Mouse (Mus musculus) heart, postnatal 0 days (tissue): ENCODE data around the gene Snip1. TPM values are rescaled to one million over a fixed set of nuclear protein-coding genes. Genes with fewer than 3 reads are reported as not detected.

Source experiments
- ATAC-seq: fragments of 200-750 bp; cut with Nextera tagmentation; 2 replicates; pipeline ENCODE4 v1.8.0; 2017; ENCODE audit warnings: low read depth, moderate number of reproducible peaks, moderate library complexity; ENCODE audit not compliant: insufficient read depth
- DNase-seq: peaks from one replicate; pipeline ENCODE4 v3.0.0-alpha.2; 2016; ENCODE audit warnings: low spot score
- H3K27ac ChIP-seq: fragments of 300-500 bp; sonication (generic); 2 replicates; pipeline ENCODE4 v1.5.1; 2014; ENCODE audit warnings: low read depth, mild to moderate bottlenecking
- H3K27me3 ChIP-seq: fragments of 300-500 bp; sonication (generic); 2 replicates; pipeline ENCODE4 v1.6.1; 2014; ENCODE audit warnings: low read length, mixed read lengths; ENCODE audit not compliant: control insufficient read depth, insufficient read depth
- H3K36me3 ChIP-seq: fragments of 300-500 bp; sonication (generic); replicated peaks from 2 replicates; pipeline ENCODE4 v1.6.1; 2014; ENCODE audit warnings: low read length, mixed read lengths; ENCODE audit not compliant: control insufficient read depth, insufficient read depth
- H3K4me1 ChIP-seq: fragments of 300-500 bp; sonication (generic); 2 replicates; pipeline ENCODE4 v1.6.1; 2014; ENCODE audit warnings: antibody characterized with exemption; ENCODE audit not compliant: control insufficient read depth, insufficient read depth
- H3K4me2 ChIP-seq: fragments of 300-500 bp; sonication (generic); 2 replicates; pipeline ENCODE4 v1.6.1; 2014; ENCODE audit warnings: low read depth, mild to moderate bottlenecking, low read length, moderate library complexity
- H3K4me3 ChIP-seq: fragments of 300-500 bp; sonication (generic); 2 replicates; pipeline ENCODE4 v1.5.1; 2014; ENCODE audit warnings: low read depth, low read length
- H3K9ac ChIP-seq: fragments of 300-500 bp; sonication (generic); replicated peaks from 2 replicates; pipeline ENCODE4 v1.6.1; 2014; ENCODE audit warnings: low read depth, low read length, mixed read lengths
- H3K9me3 ChIP-seq: fragments of 300-500 bp; sonication (generic); replicated peaks from 2 replicates; pipeline ENCODE4 v1.6.1; 2016; ENCODE audit warnings: low read length; ENCODE audit not compliant: control insufficient read depth
- CTCF ChIP-seq: IDR thresholded peaks from 2 replicates; pipeline ENCODE4 v1.5.1; 2016; ENCODE audit warnings: antibody characterized with exemption, control low read depth, low read depth
- EP300 ChIP-seq: IDR thresholded peaks from 2 replicates; pipeline ENCODE4 v1.6.1; 2016; ENCODE audit warnings: antibody characterized with exemption, low read depth
- WGBS: fragments of 180-500 bp; shearing (Covaris S2); extraction: QIAGEN DNeasy Blood & Tissue Kit; methylation state at CpG from one replicate; pipeline ENCODE4 v1.1.7; 2014; 5-methylcytosine and 5-hydroxymethylcytosine counted together
- polyA plus RNA-seq: library from polyadenylated mRNA; unstranded; fragments of >200 nt; fragmentation: Nextera tagmentation; extraction: Ambion mirVana; gene quantifications from 2 replicates; pipeline ENCODE4 v1.2.1, GENCODE M21; 2015
- total RNA-seq: library from RNA; depleted of rRNA; stranded (reverse); fragments of >200 nt; gene quantifications from 2 replicates; pipeline ENCODE4 v1.2.3, GENCODE M21; 2014; ENCODE audit warnings: low replicate concordance; rRNA removed

The Snip1 gene
- total RNA-seq (15.9 and 29.2 TPM in 2 replicates), polyA plus RNA-seq (9.9 and 10.5 TPM in 2 replicates)

DNA sequence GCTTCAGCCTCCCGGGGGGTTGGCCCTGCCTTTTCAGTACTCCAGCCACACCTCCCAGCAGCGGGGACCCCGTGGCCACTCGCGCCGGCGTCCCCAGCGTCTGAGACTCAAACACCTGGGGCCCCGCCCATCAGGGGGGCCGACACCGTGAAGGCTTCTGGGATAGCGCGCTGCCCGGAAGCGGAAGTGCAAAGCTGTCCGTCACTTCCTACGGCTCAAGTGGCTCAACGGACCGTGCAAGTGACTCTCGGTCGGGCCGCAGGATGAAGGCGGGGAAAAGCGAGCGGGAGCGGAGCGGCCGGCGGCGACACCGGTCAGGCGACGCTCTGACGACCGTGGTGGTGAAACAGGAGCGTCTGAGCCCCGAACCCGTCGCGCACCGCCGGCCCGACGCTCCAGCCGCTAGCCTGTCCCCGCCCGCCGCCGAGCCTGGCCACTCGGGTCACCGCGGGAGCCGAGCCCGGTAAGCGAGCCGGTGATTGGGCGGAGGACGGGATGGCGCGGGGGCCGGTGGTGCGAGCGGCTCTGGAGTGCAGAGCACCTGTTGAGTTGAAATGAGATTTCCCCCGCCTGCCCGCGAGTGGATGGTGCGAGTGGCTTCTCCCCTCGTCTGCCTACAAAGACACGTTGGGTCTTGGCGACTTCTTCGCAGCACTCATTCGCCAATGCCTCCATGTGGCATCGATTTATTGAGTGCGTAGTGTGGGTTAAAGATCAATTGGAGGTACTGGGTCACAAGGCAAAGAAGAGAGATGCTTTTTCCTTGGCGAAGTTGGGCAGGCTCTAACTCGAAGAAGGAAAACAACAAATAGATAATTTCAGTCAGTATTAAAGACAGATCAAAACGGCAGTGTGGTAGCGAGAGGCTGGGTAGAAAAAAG is at the start of gene Snip1:
TSS of gene Snip1 (plus strand) at position 183 of the 881 bp plus-strand sequence.
- peak within 1 kb of the TSS; percentile 88 for H3K4me3 ChIP-seq
- H3K36me3 ChIP-seq: peaks cover 35% of the 10 kb centered on the region
- WGBS: under 1% methylated on average over 77 of the region's 78 CpGs

DNA sequence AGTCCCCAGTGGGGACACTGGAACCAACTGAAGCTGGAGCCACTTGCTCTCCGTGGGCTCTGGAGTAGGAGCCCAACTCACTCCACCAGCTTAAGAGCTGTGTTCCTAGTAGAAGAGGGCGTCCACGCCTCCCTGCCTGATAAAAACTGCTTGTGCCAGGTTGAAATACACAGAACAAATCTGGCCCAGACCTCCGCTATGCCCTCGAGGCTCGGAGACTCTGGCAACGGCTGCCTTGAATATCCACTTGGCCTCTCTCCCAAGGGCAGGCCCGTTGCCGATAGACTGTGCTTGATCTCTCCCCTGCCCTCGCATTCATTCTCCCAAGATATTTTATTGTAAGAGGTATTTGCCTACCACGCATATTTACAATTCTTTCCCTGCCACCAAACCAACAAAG is 49.0 kb upstream of the Snip1 start:
- no peak for DNase-seq
- Histone ChIP-seq H3K27ac (no peak overlapping the region), H3K4me2 (no peak overlapping the region), H3K27me3 (0 out of 2 replicates have a peak, but pooled peaks cover 3% of the 10 kb centered on the region), H3K4me1 (no peaks in the 10 kb centered on the region), H3K4me3 (no peak overlapping the region), H3K9me3 (no peaks in the 10 kb centered on the region), H3K9ac (no peak overlapping the region), H3K36me3 (no peaks in the 10 kb centered on the region)
- 44% methylated on average over 11 of the region's 11 CpGs for WGBS
- no peak for ATAC-seq
- no peak for TF ChIP-seq CTCF
- TF ChIP-seq EP300: no peak

More for the DNA sequence above, at the start of gene Snip1:
- DNase-seq (peak; percentile 85), ATAC-seq (peak; percentile 94)
- peak; percentile 55; the same call in 1 of the 2 replicates for TF ChIP-seq EP300
- no peak for TF ChIP-seq CTCF
- Histone ChIP-seq H3K4me2 (peak within 1 kb of the TSS; percentile 93), H3K4me1 (peaks cover 9% of the 10 kb centered on the region), H3K9me3 (no peaks in the 10 kb centered on the region), H3K9ac (peak within 1 kb of the TSS; percentile 88), H3K27ac (peak within 1 kb of the TSS; percentile 70), H3K27me3 (no peaks in the 10 kb centered on the region)

DNA sequence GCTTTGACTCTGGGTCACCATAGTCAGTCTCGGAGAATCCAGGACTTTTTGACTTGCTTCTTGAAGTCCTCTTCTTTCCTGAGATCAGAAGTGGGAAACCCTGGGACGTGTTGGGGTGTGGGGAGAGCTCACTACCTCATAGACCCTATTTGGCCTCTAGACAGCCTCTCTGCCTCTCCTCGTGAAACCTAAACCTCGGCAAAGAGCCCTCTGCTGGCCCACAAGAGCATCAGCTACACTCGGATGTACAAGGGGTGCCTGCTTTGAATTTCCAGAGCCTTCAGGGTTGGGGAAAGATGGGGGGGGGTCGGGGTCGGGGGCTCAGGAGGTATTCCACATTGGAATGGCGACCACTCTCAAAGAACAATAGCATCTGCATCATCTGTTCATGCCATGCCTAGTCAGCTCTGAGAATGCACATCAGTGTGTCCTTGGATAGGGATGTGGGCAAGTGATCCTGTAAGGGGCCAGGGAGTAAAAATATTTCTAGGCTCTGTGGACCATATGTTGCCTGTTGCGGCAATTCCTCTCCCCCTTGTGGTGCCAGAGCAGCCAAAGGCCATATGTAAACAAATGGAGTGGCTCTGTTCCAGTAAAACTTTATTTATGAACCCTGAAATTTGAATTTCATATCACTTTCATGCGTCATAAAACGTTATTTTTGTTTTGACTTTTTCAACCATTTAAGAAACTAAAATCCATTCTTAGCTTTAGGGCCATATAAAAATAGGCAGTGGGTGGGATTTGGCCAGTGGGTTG is 45.5 kb upstream of the Snip1 start:
- peak; percentile 6; the same call in 1 of the 2 replicates for TF ChIP-seq CTCF
- TF ChIP-seq EP300: no peak
- Histone ChIP-seq H3K9ac (no peak overlapping the region), H3K27me3 (0 out of 2 replicates have a peak, but pooled peaks cover 3% of the 10 kb centered on the region), H3K36me3 (no peaks in the 10 kb centered on the region), H3K4me1 (no peaks in the 10 kb centered on the region), H3K4me3 (no peak overlapping the region), H3K4me2 (no peak overlapping the region), H3K27ac (no peak overlapping the region), H3K9me3 (no peaks in the 10 kb centered on the region)
- WGBS: 27% methylated on average over 11 of the region's 11 CpGs
- ATAC-seq: no peak
- no peak for DNase-seq

DNA sequence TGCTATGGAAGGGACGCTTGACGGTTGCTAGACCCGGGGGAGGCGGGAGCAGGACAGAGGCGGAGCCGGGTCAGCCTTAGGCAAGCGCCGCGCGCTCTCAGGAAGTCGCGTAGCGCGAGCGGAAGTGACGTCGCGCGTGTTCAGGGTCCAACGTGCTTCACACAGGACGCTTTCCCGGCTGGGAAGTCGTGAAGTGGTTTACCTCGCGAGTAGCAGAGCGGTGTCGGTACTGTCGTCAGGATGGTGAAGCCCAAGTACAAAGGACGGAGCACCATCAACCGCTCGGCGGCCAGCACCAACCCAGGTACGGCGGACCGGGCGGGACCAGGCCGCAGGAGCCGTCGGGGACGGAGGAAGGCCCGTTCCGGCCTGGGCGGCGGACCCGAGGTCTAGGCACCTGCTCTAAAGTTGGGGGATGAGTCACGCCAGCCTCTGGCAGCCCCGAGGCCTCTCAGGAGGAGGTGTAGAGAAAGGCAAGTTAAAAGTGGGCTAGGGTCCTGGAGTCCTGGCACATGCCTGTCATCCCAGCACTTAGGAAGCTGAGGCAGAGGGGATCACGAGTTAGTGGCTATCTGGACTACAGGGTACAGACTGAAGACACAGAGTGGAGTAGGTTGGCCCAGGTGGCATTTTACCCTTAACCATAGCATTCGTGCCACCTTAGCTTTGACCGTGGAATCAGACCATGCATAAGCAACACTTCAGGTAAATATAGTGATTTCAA is 36.4 kb upstream of the Snip1 start:
- H3K27me3 ChIP-seq: no peaks in the 10 kb centered on the region
- no peaks in the 10 kb centered on the region for H3K9me3 ChIP-seq
- under 1% methylated on average over 50 of the region's 50 CpGs for WGBS
- DNase-seq (peak; percentile 93), ATAC-seq (peak; percentile 100)
- H3K9ac ChIP-seq: peak overlapping the region; percentile 80
- H3K4me2 ChIP-seq: peak overlapping the region; percentile 88
- peaks cover 2% of the 10 kb centered on the region; the same call in 1 of the 2 replicates for H3K36me3 ChIP-seq
- H3K4me3 ChIP-seq: peak overlapping the region; percentile 71
- no peak for TF ChIP-seq EP300
- no peak for TF ChIP-seq CTCF
- H3K27ac ChIP-seq: peak overlapping the region; percentile 21; the same call in 1 of the 2 replicates
- H3K4me1 ChIP-seq: peaks cover 9% of the 10 kb centered on the region; the same call in 1 of the 2 replicates

DNA sequence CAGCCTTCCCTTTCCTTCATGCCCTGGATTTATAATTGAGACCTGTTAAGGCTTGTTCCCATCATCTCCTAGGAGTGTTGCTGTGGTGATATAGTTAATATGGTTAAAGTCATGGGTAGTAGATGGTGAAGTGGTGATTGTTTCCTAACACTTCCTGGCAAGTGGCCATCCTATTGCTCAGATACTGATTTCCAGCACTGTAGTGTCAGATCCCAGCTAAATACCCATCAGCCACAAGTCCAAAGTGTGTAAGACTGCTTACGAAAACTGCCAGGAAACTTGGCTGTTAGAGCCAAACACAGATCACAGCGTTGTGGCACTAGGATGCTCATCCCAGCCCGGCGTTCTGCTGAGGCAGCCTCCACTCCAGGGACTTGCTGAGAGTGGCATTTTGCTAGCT is 32.1 kb upstream of the Snip1 start:
- peaks cover 9% of the 10 kb centered on the region; the same call in 1 of the 2 replicates for H3K4me1 ChIP-seq
- no peak overlapping the region for H3K4me2 ChIP-seq
- ATAC-seq (no peak), DNase-seq (no peak)
- peaks cover 32% of the 10 kb centered on the region for H3K36me3 ChIP-seq
- H3K9ac ChIP-seq: no peak overlapping the region
- H3K9me3 ChIP-seq: no peaks in the 10 kb centered on the region
- TF ChIP-seq CTCF (no peak), EP300 (no peak)
- WGBS: 95% methylated on average over 4 of the region's 4 CpGs
- H3K4me3 ChIP-seq: no peak overlapping the region
- H3K27ac ChIP-seq: no peak overlapping the region
- no peaks in the 10 kb centered on the region for H3K27me3 ChIP-seq
